Mouse (Mus musculus): ENCODE data around the gene Armc6.
"Not testable (repeated sequence)": the region's sequence is repeated elsewhere in the genome, so short reads cannot be mapped to it uniquely, and the experiment has no call there.

Gene Armc6

DNA sequence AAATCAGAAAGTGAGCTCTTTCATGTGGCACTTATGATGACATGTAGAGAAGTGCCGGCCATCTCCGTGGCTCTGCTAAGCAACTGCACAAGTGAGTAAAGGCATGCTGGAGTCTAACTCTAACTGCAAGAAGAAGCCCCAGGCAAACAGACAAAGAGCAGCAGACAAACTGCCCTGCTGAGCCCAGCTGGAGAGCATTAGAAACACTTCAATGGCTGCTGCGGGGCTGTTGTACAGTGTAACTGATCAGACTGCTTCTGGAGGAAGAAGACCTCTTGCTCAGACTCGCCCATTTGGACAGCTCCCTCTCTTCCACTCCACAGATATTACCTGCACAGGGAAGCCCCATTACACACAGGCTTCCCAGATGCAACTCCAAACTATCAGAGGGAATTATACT, 6.3 kb downstream of the Armc6 start:
- no peak for DNase-seq

- DNase-seq = peak; percentile 36
These were observed 10.9 kb downstream of the Armc6 start for GRCm38 (mm10) chr8:70223341-70223740.

- no peak for DNase-seq
These were observed 12.2 kb downstream of the Armc6 start for GRCm38 (mm10) chr8:70222041-70222440.

DNA sequence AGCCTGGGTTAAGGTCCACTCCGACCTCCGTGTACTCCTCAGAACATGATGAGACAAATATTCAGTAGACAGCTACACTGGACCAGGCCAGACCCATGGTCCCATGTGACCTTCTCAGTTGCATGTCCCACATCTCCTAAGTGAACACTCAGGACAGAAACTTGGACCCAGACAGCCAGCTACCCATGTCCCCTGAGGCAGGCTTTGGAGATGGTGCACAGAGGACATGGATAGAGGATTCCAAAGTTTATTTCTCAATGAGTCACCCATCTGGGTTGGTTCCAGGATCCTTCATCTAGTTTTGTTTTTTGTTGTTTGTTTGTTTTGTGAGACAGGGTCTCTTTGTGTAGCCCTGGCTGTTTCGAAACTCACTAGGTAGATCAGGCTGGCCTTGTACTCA, 13.4 kb downstream of the Armc6 start:
- no peak for DNase-seq

DNA sequence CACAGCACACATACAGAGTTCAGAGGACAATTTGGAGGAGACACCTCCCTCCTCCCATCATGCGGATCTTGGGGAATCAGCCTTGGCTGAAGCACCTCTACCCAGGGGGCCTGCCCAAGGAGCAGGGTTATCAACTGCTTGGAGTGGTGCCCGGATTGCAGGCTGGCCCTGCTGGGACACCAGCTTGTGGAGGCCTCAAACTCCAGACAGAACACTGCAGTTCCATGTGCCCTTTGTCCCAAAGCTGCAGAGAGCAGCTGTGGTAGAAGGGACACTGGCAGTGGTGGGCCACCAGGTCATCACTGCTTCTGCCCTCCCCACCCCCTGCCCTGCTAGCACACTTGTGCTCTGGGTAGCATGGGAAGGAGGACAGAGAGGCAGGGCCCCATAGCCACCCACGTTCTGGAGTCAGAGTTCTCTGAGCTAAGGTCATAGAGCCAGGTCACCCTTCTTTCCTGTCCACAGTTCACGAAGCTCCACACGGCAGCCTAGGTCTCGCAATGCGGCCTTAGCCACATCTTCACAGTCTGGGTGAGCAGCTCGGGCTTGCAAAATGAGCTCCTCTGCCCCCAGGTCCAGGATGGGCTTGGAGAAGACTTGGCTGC, 13.9 kb downstream of the Armc6 start:
- no peak for DNase-seq

DNA sequence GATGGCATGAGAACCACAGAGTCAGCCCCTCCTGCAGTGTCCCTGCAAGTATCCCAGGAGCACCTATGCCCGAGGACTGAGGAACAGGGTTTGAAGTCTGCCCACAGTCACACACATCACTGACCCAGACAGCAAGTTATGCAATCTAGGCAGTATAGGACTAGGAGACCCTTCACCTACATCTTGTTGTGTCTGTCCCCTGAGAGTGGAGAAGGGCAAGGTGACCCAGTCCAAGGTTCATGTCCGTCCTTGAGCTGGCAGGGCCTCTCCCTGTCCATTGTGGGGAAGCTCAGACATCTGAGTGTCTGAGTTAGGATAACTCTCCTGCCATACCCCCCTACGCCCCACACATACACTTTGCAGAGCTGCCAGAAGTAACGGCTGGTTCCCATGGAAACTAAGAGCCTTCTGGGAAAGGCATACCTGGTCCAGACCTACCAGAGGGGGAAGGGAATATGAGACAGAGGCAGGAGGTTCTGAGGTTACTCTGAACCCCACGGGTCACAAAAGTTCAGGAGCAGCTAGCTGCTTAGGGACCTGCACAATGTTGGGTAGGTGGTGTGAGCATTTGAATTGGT, 15.1 kb downstream of the Armc6 start:
- no peak for DNase-seq

GRCm38 (mm10) chr8:70217441-70217840, 16.8 kb downstream of the Armc6 start:
- no peak for DNase-seq

DNA sequence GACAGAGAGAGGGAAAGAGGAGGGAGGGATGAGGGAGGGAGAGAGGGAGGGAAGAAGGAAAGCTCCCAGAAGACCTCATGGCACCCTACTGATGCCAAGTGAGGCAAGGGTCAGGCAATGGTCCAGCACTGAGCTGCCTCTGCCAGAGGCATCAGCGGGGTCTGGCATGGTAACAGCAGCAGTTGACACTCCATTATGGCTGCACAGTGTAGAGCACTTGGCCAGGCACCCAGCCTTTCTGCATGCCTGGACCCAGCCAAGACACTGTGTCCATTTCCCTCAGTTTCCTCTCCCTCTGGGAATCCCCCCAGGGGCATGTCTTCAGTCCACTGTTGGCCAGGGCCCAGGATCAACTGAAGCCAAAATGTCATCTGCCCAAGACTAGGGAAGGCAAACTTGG, 17.7 kb downstream of the Armc6 start:
- no peak for DNase-seq

DNA sequence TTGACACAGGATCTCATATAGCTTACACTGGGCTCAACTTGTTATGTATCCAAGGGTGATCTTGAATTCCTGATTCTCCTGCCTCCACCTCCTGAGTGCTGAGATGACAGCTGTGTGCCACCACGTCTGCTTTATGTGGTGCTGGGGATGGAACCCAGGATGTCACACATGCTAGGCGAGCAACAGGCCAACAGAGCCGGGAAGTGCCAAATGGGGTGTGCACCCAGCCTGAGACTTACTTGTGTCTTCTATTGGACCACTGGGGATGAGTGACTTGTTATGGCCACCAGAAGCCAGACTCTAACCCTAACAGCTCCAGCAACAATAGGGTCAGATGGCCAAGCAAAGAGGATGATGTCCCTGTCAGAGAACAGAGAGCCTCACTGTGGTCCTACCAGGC, 18.1 kb downstream of the Armc6 start:
- DNase-seq = not testable (repeated sequence)

- DNase-seq = no peak
These were observed 19.2 kb downstream of the Armc6 start for GRCm38 (mm10) chr8:70215092-70215491.

GRCm38 (mm10) chr8:70214411-70214810, 19.9 kb downstream of the Armc6 start:
- DNase-seq = no peak

GRCm38 (mm10) chr8:70212112-70213055, 21.9 kb downstream of the Armc6 start, which contains the start of gene Slc25a42:
TSS of gene Slc25a42 (minus strand) at chr8:70212305.
- peak; percentile 96 for DNase-seq

- DNase-seq = no peak
These were observed 22.5 kb downstream of the Armc6 start for GRCm38 (mm10) chr8:70211726-70212111.

GRCm38 (mm10) chr8:70211275-70211674, 23.0 kb downstream of the Armc6 start:
- DNase-seq = no peak

DNA sequence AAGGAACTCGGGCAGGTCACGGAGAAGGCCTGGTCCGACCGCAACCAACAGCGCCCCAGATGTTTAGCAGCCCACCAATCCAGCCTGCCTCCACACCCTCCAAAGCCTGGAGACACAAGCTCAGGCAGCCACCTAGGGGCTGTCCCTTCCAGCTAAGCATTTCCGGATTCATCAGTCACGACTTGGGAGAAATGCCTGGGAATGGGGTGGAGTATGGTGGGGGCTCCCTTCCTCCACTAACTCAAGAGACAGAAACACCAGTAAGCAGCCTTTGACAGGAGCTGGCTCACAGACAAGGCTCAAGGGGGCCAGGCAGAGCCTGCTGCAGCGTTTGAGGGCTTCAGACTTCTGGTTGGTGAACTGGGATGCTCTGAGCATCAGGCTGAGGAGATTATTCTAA, 23.7 kb downstream of the Armc6 start:
- no peak for DNase-seq

DNA sequence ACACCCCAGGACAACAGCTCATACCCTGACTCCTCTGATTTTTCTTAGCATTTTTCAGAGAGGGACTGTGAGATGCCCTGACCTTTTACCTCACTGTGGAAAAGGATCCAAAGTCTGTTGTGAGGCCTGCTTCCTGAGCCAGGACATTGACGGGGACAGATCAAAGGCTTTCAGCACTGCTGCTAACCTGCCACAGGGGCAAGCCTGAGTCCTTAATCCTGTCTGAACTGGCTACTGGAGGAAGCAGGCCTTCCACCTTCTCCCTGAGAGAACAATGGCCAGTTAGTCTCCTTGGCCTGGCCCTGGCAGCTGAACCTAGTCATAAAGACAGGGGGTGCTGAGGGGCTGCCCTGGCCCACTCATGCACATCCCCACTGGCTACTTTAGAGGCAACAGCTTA, 26.1 kb downstream of the Armc6 start:
- DNase-seq = no peak

DNA sequence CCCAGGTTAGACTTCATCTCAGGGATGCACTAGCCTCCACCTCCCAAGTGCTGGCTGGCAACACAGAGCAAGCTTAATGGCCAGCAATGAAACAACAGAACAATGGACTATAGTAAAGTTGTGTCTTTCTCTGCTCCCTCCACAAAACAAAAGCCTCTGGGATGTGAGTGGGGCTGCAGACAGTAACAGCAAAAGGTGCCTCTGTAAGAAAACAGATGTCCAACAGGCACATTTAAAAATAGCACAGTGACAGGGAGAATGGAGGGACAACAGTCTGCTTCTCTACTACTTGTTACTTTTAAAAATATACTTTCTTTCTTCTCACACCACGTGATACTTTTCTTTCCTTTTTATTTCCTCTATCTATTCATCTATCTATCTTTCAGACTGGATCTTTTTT, 29.5 kb downstream of the Armc6 start:
- no peak for DNase-seq

DNA sequence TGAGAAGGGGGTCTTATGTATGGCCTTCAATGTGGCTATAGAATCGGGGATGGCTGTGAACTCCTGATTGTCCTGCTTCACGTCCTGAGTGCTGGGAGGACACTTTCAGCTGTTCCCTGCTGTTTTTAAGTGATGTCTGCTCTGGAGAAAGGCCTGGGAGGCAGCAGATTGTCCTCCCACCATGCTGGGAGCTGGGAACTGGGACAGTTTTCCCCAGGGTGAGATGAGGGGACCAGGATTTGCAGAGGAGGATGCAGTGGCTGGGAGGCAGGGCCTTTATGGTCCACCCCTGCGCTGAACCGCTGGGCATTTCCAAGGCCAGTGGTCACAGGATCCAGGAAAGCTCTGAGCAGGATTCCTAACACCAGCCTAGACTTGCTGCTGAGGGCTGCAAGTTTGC, 31.2 kb downstream of the Armc6 start:
- DNase-seq = no peak

GRCm38 (mm10) chr8:70201417-70201816, 32.8 kb downstream of the Armc6 start:
- DNase-seq = no peak

- DNase-seq = peak; percentile 27
These were observed 34.1 kb downstream of the Armc6 start for GRCm38 (mm10) chr8:70200098-70200681.

DNA sequence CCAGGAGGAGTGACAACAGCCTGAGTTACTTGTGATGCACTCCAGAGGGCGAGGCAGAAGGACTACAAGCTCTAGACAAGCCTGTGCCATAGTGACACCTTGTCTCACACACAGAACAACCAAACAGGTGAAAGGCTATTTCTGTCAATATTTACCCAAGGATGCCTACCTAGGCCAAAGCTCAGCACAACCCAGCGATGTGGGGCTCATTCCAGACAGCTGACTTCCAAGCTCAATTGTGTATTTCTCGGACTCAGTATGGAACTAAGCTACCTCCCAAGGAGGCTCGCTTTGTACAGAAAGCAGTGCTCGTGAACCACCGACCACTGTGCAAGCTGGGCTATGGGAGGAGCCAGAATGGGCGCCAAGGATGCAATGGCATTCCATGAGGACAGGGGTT, 36.7 kb downstream of the Armc6 start:
- no peak for DNase-seq

GRCm38 (mm10) chr8:70195762-70196161, 38.5 kb downstream of the Armc6 start:
- no peak for DNase-seq

- DNase-seq = no peak
These were observed 40.1 kb downstream of the Armc6 start for GRCm38 (mm10) chr8:70194191-70194590.

DNA sequence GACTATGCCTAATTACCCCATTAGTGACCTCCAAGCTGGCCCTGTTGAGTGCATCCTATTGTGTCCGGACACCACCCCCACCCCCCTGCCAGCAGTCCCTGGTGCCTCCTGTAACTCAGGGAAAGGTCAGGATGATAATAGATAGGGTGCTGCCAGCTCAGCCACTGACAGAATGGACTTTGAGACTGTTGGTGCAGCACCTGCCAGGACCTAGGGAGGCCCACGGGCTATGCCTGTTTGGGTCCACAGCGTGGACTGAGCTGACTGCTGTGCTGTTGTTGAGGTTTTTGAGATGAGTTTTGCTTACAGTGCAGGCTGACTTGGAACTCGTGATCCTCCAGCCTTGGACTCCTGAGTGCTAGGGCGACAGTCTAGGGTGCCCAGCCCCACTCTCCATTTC, 41.0 kb downstream of the Armc6 start:
- DNase-seq = no peak
